Mouse (Mus musculus): ENCODE results near the gene Msh6.
"Not testable (repeated sequence)": the region's sequence is repeated elsewhere in the genome, so short reads cannot be mapped to it uniquely, and the experiment has no call there.

The Msh6 gene

DNA sequence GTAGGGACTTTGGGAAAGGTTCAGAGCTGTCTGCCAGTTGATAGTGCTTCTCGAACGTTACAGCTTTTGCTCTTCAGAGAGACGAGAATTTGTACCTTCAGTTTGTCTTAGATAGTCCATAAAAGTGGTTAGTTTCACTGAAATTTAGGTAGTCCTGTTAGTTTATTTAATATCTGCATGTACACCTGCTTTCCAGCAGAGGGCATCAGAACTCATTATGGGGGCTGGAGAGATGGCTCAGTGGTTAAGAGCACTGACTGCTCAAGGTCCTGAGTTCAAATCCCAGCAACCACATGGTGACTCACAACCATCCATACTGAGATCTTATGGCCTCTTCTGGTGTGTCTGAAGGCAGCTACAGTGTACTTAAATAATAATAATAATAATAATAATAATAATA, 7.2 kb downstream of the Msh6 start:
- peak; percentile 33 for DNase-seq (ENCODE audit: low read depth)

DNA sequence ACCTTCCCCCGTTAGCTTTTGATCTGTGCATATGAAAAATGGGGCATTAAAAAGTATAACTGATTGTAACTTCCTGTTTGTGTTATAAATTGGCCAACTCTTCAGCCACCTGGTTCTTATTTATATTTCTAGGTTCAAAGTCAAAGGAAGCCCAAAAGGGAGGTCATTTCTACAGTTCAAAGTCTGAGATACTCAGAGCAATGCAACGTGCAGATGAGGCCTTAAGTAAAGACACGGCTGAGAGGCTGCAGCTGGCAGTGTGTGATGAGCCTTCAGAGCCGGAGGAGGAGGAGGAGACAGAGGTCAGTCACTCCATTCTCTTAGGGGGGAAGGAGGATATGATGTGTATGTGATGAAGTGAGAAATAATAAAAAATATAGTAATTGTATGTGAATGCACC, 8.5 kb downstream of the Msh6 start:
- no peak for DNase-seq (ENCODE audit: low read depth)

DNA sequence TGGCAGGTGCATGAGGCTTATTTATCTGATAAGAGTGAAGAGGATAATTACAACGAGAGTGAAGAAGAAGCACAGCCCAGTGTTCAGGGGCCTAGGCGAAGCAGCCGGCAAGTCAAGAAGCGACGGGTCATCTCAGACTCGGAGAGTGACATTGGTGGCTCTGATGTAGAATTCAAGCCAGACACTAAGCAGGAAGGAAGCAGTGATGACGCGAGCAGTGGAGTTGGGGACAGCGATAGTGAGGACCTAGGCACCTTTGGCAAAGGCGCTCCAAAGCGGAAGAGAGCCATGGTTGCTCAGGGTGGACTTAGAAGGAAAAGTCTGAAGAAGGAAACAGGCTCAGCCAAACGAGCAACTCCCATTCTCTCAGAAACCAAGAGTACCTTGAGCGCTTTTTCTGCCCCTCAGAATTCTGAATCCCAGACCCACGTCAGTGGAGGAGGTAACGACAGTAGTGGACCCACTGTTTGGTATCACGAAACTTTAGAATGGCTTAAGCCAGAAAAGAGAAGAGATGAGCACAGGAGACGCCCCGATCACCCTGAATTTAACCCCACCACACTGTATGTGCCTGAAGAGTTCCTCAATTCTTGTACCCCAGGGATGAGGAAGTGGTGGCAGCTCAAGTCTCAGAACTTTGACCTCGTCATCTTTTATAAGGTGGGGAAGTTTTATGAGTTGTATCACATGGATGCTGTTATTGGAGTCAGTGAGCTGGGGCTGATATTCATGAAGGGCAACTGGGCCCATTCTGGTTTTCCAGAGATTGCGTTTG, 9.8 kb downstream of the Msh6 start:
- no peak for DNase-seq (ENCODE audit: low read depth)

DNA sequence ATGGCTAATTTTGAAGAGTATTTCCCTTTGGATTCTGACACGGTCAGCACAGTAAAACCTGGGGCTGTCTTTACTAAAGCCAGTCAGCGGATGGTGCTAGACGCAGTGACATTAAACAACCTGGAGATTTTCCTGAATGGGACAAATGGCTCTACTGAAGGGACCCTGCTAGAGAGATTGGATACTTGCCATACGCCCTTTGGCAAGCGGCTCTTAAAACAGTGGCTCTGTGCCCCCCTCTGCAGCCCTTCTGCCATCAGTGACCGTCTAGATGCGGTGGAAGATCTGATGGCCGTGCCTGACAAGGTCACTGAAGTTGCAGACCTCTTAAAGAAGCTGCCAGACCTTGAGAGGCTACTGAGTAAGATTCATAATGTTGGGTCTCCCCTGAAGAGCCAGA, 11.1 kb downstream of the Msh6 start:
- DNase-seq (ENCODE audit: low read depth), result no peak

DNA sequence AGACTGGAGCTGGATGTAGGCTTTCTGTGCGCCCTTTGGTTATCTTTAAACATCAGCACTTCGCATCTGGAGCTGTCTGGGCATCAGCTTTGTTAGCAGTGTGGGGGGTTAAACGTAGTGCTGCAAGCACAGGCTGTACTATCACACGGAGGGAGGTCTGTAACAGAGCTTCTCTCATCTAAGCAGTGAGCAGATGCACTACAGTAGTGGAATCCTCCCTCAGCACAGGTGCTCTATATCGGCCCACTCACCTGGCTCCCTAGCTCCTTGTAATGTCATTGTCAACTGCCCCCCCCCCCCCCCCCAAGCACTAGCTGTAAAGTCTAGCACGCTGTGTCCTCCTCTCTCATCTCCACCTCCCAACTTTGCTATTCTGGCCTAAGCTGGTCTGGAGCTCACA, 12.6 kb downstream of the Msh6 start:
- DNase-seq (ENCODE audit: low read depth), result no peak

DNA sequence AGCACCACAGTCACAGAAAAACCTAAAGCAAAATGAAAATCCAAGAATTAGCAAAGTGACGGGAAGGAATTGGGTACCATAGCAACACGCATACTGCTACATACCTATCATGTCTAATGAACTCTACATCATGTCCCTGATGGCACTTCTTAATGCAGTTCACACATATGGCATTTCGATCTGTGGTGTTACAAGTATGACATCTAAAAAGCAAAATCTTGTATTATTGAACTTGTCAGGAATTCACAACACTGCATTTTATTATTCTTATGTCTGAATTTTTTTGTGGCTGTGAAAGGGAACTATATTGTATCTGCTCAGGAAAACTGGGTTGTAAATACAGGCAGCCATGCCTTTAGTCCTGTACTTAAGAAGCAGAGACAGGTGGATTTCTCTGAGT, 17.3 kb downstream of the Msh6 start:
- no peak for DNase-seq (ENCODE audit: low read depth)

DNA sequence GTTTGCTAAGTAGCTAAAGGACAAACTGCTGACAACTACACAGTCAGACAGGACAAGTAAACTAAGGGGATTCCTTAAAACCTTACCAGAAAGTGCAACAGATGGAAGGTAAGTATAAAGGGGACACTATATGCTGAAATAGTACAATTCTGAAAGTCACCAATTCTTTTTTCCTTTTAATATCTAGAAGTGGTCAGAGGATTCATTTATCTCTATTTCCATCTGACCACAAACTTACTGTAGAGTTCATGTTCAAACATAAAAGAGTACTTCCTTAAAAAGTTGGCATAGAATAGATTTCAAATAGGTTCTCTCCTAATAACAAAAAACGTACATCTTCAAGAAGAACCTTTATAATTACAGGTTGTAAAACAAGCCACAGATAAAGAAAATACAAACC, 18.5 kb downstream of the Msh6 start:
- no peak for DNase-seq (ENCODE audit: low read depth)

DNA sequence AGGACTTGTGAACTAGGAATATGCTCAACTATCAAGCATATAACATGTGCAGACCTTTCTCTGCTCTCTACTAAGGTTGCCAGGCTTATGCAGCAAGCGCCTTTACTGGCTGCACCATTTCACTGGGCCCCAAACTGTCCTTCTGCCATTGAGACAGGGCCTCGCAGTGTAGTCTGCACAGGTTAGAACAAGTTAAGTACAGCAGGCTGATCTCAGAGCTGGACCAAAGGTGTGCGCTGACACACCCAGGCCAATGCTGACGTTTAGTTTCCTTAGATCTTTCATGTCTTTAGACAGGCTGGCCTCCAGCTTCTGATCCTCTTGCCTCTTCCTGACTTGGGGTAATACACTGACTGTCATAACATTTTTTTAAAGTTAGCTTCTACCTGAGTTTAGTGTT, 22.9 kb downstream of the Msh6 start:
- DNase-seq (ENCODE audit: low read depth), result no peak

DNA sequence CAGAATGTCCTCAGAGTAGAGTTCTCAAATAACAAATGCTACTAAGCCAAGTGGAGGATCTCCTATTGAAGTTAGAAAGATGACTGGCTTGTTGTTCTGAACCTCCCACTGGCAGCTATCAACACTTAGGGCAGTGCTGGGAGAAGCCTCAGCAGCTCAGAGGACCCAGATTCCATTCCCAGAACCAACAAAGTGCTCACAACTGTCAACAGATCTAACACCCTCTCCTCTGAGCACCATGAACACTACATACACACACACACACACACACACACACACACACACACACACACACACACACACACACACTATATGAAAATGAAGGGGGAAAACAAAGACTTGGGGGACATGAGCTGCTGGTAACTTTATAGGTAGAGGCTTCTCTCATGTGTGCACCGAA, 30.0 kb downstream of the Msh6 start:
- no peak for DNase-seq (ENCODE audit: low read depth)

DNA sequence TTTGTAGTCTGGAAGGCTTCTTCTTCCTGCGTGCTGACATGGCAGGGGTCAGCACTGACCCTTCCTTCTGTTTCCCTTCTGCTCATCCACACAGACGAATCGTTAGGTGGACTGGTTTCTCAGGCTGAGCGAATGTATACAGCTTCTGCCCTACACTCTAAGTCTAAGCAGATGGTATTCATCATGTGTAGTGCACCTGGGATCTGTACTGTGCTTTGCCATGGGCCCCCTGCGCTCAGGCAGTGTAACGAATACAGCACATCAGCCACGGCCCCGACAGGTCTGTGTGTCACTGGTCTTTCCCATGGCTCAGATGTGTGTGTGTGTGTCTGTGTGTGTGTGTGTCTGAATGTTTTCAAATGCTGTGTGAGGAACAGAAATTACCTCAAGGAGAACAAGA, 32.1 kb downstream of the Msh6 start:
- DNase-seq (ENCODE audit: low read depth), result no peak

DNA sequence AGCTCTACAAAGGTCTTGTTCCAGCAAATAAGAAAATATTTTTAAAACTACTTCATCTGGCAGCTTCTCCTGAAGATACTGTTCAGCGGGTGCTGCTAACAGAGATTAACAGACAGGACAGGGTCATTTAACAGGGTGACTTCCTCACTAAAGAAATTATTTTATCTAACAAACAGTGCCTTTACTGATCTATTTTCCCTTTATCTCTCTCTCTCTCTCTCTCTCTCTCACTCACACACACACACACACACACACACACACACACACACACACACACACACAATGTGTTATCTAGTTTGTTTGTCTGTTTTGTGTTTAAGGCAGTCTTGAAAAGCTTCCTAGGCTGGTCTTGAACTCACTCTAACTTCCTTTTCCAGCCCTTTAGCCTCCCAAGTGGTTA, 39.6 kb downstream of the Msh6 start:
- DNase-seq (ENCODE audit: low read depth), result no peak

DNA sequence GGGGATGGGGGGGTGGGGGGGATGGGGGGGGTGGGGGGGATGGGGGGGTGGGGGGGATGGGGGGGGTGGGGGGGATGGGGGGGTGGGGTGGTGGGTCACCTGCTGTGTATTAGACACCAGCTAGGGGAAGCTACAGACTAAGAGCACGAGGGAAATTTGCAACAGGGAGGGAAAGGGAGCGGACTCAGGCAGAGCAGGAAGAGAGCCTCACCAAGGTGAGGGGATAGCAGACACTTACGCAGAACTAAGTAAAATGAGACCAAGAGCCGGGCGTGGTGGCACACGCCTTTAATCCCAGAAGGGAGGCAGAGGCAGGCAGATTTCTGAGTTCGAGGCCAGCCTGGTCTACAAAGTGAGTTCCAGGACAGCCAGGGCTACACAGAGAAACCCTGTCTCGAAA, 41.2 kb downstream of the Msh6 start:
- not testable (repeated sequence) for DNase-seq (ENCODE audit: low read depth)

DNA sequence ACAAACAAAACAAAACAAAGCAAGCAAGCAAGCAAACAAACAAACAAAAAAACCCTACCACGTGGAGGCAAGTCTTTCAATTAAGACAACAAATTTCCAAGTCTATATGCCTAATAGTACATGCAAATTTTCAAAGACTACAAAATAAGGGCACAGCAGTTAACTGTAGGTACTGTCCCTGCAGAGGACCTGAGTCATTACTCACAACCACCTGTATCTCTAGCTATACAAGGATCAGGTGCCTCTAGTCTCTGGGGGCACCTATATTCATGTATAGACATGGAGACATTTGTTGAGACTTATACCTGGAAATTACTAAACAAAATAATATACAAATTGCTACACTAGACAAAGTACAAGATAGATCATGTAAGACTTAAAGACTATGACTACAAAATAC, 49.1 kb downstream of the Msh6 start:
- no peak for DNase-seq (ENCODE audit: low read depth)

DNA sequence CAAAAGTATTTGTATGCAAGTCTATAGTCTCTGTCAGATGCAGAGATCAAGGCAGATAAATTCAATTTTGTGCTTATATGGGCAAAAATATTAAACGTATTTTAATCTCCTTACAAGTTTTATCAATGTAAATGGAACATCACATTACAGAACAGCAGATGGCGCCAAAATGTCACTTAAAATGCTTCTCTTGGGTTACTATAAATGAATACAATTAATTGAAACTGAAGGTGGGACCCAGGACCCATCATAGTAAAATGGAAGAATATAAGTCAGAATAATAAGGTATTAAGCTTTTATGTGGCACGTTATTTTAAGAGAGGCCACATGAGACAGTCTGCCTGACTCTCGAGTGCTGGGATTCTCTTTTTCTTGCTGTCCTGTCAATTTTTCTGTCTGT, 50.4 kb downstream of the Msh6 start:
- peak; percentile 85 for DNase-seq (ENCODE audit: low read depth)

DNA sequence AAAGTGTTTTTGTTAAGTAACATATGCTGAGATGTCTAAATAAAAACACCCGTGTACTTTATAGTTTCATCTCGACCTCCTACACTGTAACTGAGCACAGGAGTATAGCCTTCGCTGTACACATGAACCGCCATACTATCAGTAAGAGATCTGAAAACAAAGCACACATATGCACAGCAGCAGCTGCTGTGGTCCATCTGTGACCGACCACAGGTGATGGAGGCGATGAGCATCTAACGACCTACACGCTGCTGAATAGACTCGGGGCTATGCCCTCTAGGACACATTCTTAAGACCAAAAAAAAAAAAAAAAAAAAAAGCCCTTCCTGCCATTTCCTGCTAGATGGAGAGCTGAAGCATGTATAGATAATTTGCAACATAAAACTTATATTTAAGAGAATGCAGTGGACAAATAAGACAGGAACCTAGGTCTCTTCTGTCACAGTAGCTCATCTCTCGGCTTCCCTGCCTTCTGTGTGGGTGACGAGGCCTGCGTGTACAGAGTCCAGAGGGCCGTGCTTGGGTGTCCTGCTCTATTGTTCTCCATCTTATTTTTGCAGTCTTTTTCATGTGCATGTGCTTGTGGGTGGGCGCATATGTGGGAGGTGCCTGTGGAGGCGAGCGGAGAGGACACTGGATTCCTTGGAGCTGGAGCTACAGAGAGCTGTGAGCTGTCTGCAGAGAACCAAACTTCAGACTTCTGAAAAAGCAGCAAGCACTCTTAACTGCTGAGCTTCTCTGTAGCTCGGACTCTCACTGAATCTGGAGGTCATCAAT, 54.5 kb downstream of the Msh6 start:
- no peak for DNase-seq (ENCODE audit: low read depth)

DNA sequence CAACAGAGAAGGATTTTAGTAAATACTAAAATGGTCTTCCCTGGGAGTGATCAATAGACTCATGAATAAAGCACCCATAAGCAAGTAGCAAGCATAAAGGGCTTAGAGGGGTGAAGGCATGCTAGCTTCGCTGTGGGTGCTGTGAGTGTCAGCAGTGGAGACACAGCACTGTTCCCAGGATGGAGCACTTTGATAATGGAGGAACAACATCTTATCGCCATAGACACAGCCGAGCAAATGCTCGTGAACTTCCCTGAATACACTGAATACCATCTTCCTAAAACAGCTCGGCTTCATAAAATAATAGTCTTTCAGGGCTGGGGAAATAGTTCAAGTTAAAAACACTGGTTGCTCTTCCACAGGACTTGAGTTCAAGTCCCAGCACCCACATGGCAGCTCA, 56.9 kb downstream of the Msh6 start:
- DNase-seq (ENCODE audit: low read depth), result no peak

DNA sequence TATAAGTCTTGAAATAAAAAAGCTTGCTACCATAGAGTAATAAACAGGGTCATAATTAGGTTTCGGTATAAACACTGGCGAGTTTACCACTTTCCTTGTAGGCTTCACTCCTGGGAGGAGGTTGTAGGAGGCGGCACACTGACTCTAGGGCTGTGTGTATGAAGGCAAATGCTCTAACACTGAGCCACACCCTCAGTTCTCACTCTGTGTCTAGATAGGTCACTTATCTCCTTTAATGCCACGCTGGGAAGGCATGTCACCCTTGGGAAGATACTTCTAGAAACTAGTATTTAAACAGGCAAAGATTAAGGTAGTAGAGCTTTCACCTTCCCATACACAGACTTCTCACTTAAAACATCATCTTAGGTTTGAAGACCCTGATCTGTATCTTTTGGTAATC, 59.6 kb downstream of the Msh6 start:
- no peak for DNase-seq (ENCODE audit: low read depth)

Measured in NIH3T3 (cell line).